Mouse (Mus musculus) heart, adult 11 months (tissue): ENCODE measurements around the gene B230217C12Rik.
A peak's percentile ranks its signal among the peaks of the same experiment; 100 is the strongest.

Experiments used
- DNase-seq: peaks from one replicate; pipeline ENCODE4 v3.0.0; 2022

B230217C12Rik gene

DNA sequence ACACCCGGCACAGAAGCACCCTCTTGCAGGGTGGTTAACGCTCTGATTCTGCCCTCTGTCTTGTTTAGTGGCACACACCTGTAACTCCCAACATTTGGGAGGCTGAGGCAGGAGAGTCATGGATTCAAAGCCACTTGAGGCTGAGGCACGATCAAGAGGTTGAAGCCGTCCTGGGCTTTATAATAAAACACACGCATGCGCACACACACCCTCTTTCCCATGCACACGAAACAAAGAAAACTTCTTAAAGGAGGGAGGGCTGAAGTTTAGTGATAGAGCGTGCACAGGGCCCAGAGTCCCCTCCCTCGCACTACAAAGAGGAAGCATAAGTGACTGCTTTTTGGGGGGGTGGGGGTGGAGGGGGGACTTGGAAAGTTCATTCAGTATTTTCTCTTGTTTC lies 14.6 kb upstream of the B230217C12Rik start:
- no peak for DNase-seq

GRCm38 (mm10) chr11:97826414-97826813 lies 14.2 kb upstream of the B230217C12Rik start:
- peak; percentile 94 for DNase-seq

DNA sequence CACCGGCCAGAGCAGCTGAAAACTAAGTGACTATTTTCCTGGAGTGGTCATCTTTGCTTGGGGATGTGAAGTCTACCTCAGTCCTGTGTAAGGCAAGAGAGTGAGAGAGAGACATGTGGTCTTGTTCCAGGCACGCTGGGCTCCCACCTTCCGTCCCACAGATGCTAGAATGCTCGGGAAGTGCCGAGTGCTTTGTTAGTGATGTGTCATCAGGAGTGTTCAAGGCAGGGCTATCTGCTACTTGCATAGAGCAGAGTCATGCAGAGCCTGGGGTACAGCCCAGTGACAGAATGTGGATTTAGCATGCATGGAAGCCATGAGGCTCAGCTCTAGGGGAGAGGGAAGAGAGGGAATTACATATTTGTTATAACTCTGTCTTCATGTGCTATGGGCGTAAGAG lies 12.9 kb upstream of the B230217C12Rik start:
- peak; percentile 83 for DNase-seq

- peak; percentile 90 for DNase-seq
These were observed 11.2 kb upstream of the B230217C12Rik start for GRCm38 (mm10) chr11:97829365-97829764.

- DNase-seq, result peak; percentile 97
These were observed 10.6 kb upstream of the B230217C12Rik start for GRCm38 (mm10) chr11:97829913-97830476.

DNA sequence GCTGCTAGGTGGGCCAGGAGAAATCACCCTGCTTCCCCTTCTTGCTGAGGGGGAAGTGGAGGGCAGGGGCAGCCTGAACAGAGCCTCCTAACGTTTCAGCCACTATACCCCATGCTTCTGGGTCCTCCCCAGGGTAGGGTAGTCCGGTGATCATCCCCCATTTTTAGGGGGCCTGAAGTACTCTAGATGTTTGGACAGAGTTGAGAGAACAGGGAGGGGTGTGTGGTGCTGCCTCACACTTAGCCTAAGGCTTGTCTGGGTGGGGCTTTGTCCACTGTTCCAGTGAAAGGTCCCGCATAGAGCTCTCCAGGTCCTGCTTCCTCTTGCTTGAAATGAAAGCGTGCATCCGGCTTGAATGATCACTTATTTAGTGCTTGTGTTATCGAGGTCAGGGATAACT lies 10.1 kb upstream of the B230217C12Rik start:
- peak; percentile 91 for DNase-seq

DNA sequence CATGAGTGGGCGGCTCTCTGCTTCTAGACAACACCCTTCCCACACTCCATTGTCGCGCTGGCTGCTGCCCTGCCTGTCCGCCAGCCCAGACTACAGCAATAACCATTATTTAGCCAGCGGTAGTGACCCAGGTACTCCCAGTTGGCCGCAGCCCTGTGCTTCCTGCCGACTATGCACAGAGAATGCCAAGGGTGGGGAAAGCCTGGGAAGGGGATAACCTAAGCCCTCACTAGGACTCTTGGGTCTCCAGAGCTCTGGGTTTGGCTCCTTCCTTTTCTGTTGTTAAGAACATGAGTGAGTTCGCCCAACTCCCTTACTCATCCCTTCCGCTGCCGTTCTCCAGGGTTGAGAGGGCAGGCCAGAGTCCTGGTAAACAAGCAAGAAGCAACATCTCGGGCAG lies 8.6 kb upstream of the B230217C12Rik start:
- DNase-seq, result peak; percentile 98

- peak; percentile 89 for DNase-seq
These were observed 7.2 kb upstream of the B230217C12Rik start for GRCm38 (mm10) chr11:97833352-97833751.

DNA sequence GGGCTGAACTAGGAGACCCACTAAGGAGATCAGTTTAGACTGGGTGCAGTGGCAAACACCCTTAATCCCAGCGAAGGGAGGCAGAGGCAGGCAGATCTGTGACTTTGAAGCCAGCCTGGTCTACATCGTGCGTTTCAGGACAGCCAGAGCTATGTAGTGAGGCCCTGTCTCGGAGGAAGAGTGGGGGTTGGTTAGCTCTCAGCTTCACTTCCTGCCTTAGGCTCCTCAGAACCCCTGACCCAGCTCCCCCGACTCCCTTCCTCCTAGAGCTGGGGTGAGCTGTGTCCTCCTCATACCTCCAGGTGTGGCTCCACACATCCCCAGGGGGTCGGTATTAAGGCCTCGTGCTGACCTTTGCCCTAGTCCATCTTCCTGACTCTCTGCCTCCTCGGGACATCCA lies 4.0 kb upstream of the B230217C12Rik start:
- peak; percentile 86 for DNase-seq

DNA sequence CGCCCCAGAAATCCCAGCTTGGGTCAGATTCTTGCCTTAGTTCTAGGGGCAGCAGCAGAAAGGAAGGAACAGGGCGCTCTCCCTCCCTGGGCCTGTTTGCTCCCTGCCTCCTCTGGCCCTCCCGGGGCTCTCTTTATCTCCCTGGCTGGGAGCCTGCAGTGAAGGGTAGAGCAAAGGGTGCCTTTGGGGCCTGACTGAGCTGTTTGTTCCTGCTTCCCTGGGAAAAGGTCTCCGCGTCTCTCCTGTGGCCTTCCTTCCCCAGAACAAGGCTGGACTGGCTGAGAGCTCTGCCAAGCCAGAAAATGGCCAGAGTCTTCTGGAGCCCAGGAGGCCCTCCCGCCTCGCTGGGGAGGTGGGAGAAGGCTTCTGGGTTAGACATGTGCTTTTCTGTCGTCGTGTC lies 3.5 kb upstream of the B230217C12Rik start:
- peak; percentile 97 for DNase-seq

DNA sequence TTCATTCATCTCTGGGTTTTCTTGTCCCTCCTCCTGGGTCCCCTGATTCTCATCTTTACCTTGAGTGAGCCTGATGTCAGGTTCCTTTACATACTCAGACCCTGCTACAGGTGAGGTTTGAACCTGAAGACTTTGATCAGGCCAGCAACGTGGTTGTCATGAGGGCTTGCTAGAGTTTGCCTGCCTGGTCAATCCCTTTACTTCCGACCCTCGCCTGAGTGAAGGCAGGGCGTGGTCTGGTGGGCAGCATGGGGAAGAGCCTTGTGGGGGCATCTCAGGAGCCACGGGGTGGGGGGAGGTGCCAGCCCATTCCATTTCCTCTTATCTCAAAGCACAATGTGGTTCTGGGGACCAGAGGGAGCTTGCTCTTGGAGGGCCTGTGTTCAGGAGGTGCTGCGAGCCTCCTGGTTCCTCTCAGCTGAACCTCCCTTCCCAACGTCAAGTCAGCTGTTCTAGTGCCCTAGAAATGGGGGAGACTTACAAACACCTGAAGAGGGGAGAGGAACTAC lies 2.9 kb upstream of the B230217C12Rik start:
- peak; percentile 92 for DNase-seq

GRCm38 (mm10) chr11:97838779-97839440 lies 1.7 kb upstream of the B230217C12Rik start:
- DNase-seq, result peak; percentile 92

GRCm38 (mm10) chr11:97839441-97840134 lies 992 bp upstream of the B230217C12Rik start:
- no peak for DNase-seq

GRCm38 (mm10) chr11:97840135-97840490 lies 467 bp upstream of the B230217C12Rik start:
- DNase-seq, result peak; percentile 84

- DNase-seq, result peak; percentile 99
These were observed 546 bp downstream of the B230217C12Rik start for GRCm38 (mm10) chr11:97840991-97841661.

- peak; percentile 90 for DNase-seq
These were observed 1.4 kb downstream of the B230217C12Rik start for GRCm38 (mm10) chr11:97842001-97842400.

- peak; percentile 90 for DNase-seq
These were observed 9.8 kb downstream of the B230217C12Rik start for GRCm38 (mm10) chr11:97850367-97850766.

GRCm38 (mm10) chr11:97851601-97852000 lies 11.0 kb downstream of the B230217C12Rik start:
- DNase-seq, result no peak

- DNase-seq, result no peak
These were observed 14.9 kb downstream of the B230217C12Rik start for GRCm38 (mm10) chr11:97855473-97855872.

- no peak for DNase-seq
These were observed 21.6 kb downstream of the B230217C12Rik start for GRCm38 (mm10) chr11:97862148-97862547.

DNA sequence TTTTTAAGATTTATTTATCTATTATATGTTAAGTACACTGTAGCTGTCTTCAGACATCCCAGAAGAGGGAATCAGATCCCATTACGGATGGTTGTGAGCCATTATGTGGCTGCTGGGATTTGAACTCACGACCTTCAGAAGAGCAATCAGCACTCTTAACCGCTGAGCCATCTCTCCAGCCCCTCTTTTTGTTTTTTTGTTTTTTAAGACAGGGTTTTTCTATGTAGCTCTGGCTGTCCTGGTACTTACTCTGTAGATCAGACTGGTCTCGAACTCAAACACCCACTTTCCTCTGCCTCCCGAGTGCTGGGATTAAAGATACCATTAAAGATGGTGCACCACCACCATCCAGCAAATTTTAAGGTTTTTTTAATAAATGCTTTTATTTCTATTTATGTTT lies 24.8 kb downstream of the B230217C12Rik start:
- DNase-seq, result no peak

- no peak for DNase-seq
These were observed 25.7 kb downstream of the B230217C12Rik start for GRCm38 (mm10) chr11:97866091-97866888.

GRCm38 (mm10) chr11:97867591-97867990 lies 27.0 kb downstream of the B230217C12Rik start:
- DNase-seq, result no peak
